12 mouse cellular contexts compared by ENCODE assay signal in genomic region chr5:110428290-110428689, GRCm38 (mm10). TPM values are rescaled to one million over a fixed set of nuclear protein-coding genes. Genes with fewer than 3 reads are reported as not detected.
DNase-seq lines count a peak whose midpoint lies in the region; ATAC-seq and TF ChIP-seq lines count a peak whose summit lies in the region.
"Had no signal": no experiment of that assay in that cellular context is flagged by ENCODE, and none has a peak within 500 bp of the region (broad histone marks: within the 10 kb centered on the region; RNA-seq: fewer than 3 reads in every experiment).

No protein-coding gene starts in this region.

- TF ChIP-seq CTCF in intestine, postnatal 0 days (IDR thresholded peaks at IDR 0.05; ENCODE audit: low read depth), result no peak
- TF ChIP-seq CTCF in CH12.LX (conservative IDR thresholded peaks at IDR 0.05 in 1 of 2, IDR thresholded peaks at IDR 0.05 in 1 of 2; ENCODE audit: low read depth in 2 of 2, low read length in 2 of 2), result no peak

- H3K4me3 ChIP-seq in embryonic facial prominence, embryonic 13.5 days, result no peak overlapping the region
- no peak overlapping the region for H3K4me3 ChIP-seq in embryonic facial prominence, embryonic 10.5 days
- no peak overlapping the region for H3K4me3 ChIP-seq in intestine, embryonic 16.5 days (ENCODE audit: low read length)
- H3K4me3 ChIP-seq in intestine, postnatal 0 days (ENCODE audit: low read depth, low read length), result no peak overlapping the region
- no peak overlapping the region for H3K4me3 ChIP-seq in CH12.LX (replicated peaks in 1 of 3; ENCODE audit: low read depth in 2 of 3, low read length in 2 of 3, poor library complexity in 1 of 3)
- H3K4me3 ChIP-seq in hindbrain, embryonic 14.5 days (replicated peaks; ENCODE audit: low read length), result no peak overlapping the region
- H3K4me3 ChIP-seq: forebrain, embryonic 15.5 days had no signal

- peaks cover 38% of the 10 kb centered on the region for H3K36me3 ChIP-seq in embryonic facial prominence, embryonic 13.5 days
- H3K36me3 ChIP-seq in embryonic facial prominence, embryonic 10.5 days (replicated peaks), result peaks cover 44% of the 10 kb centered on the region
- H3K36me3 ChIP-seq in intestine, embryonic 16.5 days (ENCODE audit: control insufficient read depth, insufficient read depth, low read length), result 0 out of 2 replicates have a peak, but pooled peaks cover 5% of the 10 kb centered on the region
- H3K36me3 ChIP-seq in intestine, postnatal 0 days (ENCODE audit: control insufficient read depth, insufficient read depth), result peaks cover 74% of the 10 kb centered on the region
- peaks cover 29 to 59% of the 10 kb centered on the region in 2 experiments for H3K36me3 ChIP-seq in CH12.LX (replicated peaks in 1 of 2; ENCODE audit: control insufficient read depth in 1 of 2, insufficient read depth in 1 of 2, low read length in 1 of 2)
- peaks cover 29% of the 10 kb centered on the region for H3K36me3 ChIP-seq in hindbrain, embryonic 14.5 days (replicated peaks; ENCODE audit: control insufficient read depth, insufficient read depth)

- no peak; the same call in none of the 2 replicates for TF ChIP-seq EP300 in CH12.LX (IDR thresholded peaks at IDR 0.05; ENCODE audit: low read length)

- H3K4me2 ChIP-seq in embryonic facial prominence, embryonic 13.5 days, result no peak overlapping the region
- no peak overlapping the region for H3K4me2 ChIP-seq in intestine, embryonic 16.5 days (ENCODE audit: low read depth, low read length)
- H3K4me2 ChIP-seq in intestine, postnatal 0 days (replicated peaks; ENCODE audit: low read depth), result no peak overlapping the region
- H3K4me2 ChIP-seq in CH12.LX (ENCODE audit: insufficient read depth, low read depth, poor library complexity, severe bottlenecking), result peak overlapping the region; percentile 7; the same call in 1 of the 2 replicates
- H3K4me2 ChIP-seq in hindbrain, embryonic 14.5 days (replicated peaks), result no peak overlapping the region
- H3K4me2 ChIP-seq: forebrain, embryonic 15.5 days had no signal

- in situ Hi-C loops in CH12.LX (cut with MboI; ENCODE audit: low pct_ligation_motif_present, low pct_unique_long_range_greater_than_20kb, low sequenced_read_pairs), result loop anchor here (5.0 kb wide), 1 partner anchor 46 kb away; no protein-coding TSS in a partner anchor

- H3K79me2 ChIP-seq in CH12.LX (replicated peaks; ENCODE audit: control insufficient read depth, extremely low read depth, insufficient read depth, poor library complexity, severe bottlenecking), result no peaks in the 10 kb centered on the region

- no peak overlapping the region for H3K27ac ChIP-seq in embryonic facial prominence, embryonic 13.5 days
- H3K27ac ChIP-seq in embryonic facial prominence, embryonic 10.5 days (replicated peaks), result no peak overlapping the region
- no peak overlapping the region for H3K27ac ChIP-seq in intestine, embryonic 16.5 days (ENCODE audit: low read length)
- no peak overlapping the region for H3K27ac ChIP-seq in intestine, postnatal 0 days (ENCODE audit: low read depth, low read length)
- H3K27ac ChIP-seq in CH12.LX (ENCODE audit: insufficient read depth, low read depth), result peak overlapping the region; percentile 83
- H3K27ac ChIP-seq in hindbrain, embryonic 14.5 days, result no peak overlapping the region
- H3K27ac ChIP-seq: forebrain, embryonic 15.5 days had no signal

- H3K9me3 ChIP-seq in embryonic facial prominence, embryonic 13.5 days, result no peaks in the 10 kb centered on the region
- no peaks in the 10 kb centered on the region for H3K9me3 ChIP-seq in embryonic facial prominence, embryonic 10.5 days
- no peaks in the 10 kb centered on the region for H3K9me3 ChIP-seq in intestine, embryonic 16.5 days (ENCODE audit: control insufficient read depth, low read length)
- H3K9me3 ChIP-seq in intestine, postnatal 0 days (ENCODE audit: control insufficient read depth), result no peaks in the 10 kb centered on the region
- no peaks in the 10 kb centered on the region for H3K9me3 ChIP-seq in CH12.LX (replicated peaks; ENCODE audit: low read length)
- no peaks in the 10 kb centered on the region for H3K9me3 ChIP-seq in hindbrain, embryonic 14.5 days (ENCODE audit: control insufficient read depth, low read length)
- H3K9me3 ChIP-seq: forebrain, embryonic 15.5 days; G1E had no signal

- DNase-seq in embryonic facial prominence, embryonic 10.5 days (ENCODE audit: low spot score), result no peak
- peak; percentile 19 for DNase-seq in urinary bladder, postnatal 14 days (ENCODE audit: low spot score)
- no peak for DNase-seq in urinary bladder, postnatal 25 days (ENCODE audit: low spot score)
- peak; percentile 58 for DNase-seq in CH12.LX (ENCODE audit: extremely low read depth)
- no peak for DNase-seq in hindbrain, embryonic 14.5 days (ENCODE audit: low spot score)

- H3K4me1 ChIP-seq in embryonic facial prominence, embryonic 13.5 days, result peaks cover 5% of the 10 kb centered on the region; the same call in 1 of the 2 replicates
- peaks cover 3% of the 10 kb centered on the region; the same call in 1 of the 2 replicates for H3K4me1 ChIP-seq in embryonic facial prominence, embryonic 10.5 days
- H3K4me1 ChIP-seq in intestine, embryonic 16.5 days (ENCODE audit: control insufficient read depth, insufficient read depth, low read length), result no peaks in the 10 kb centered on the region
- no peaks in the 10 kb centered on the region for H3K4me1 ChIP-seq in intestine, postnatal 0 days (replicated peaks; ENCODE audit: control insufficient read depth, insufficient read depth, low read length)
- H3K4me1 ChIP-seq in CH12.LX (ENCODE audit: control insufficient read depth in 1 of 2, insufficient read depth in 2 of 2), result peaks cover 38 to 70% of the 10 kb centered on the region in 2 experiments
- H3K4me1 ChIP-seq in hindbrain, embryonic 14.5 days (replicated peaks; ENCODE audit: control insufficient read depth, insufficient read depth, low read length), result no peaks in the 10 kb centered on the region

- no peaks in the 10 kb centered on the region for H3K27me3 ChIP-seq in embryonic facial prominence, embryonic 13.5 days
- H3K27me3 ChIP-seq in embryonic facial prominence, embryonic 10.5 days (replicated peaks; ENCODE audit: low read depth, poor library complexity, severe bottlenecking), result no peaks in the 10 kb centered on the region
- H3K27me3 ChIP-seq in intestine, embryonic 16.5 days (replicated peaks; ENCODE audit: control insufficient read depth, insufficient read depth, low read length), result no peaks in the 10 kb centered on the region
- no peaks in the 10 kb centered on the region for H3K27me3 ChIP-seq in intestine, postnatal 0 days (replicated peaks; ENCODE audit: control insufficient read depth, insufficient read depth, low read length)
- no peaks in the 10 kb centered on the region for H3K27me3 ChIP-seq in CH12.LX (replicated peaks)
- no peaks in the 10 kb centered on the region for H3K27me3 ChIP-seq in hindbrain, embryonic 14.5 days (ENCODE audit: control insufficient read depth, insufficient read depth, low read length)
- H3K27me3 ChIP-seq: forebrain, embryonic 15.5 days; Patski had no signal

- no peak for TF ChIP-seq RAD21 in CH12.LX (IDR thresholded peaks at IDR 0.05; ENCODE audit: low read depth, low read length)

- dilution Hi-C loops in CH12.LX (cut with MboI; ENCODE audit: extremely low pct_ligation_motif_present, extremely low pct_unique_long_range_greater_than_20kb, low sequenced_read_pairs), result no loop called here

- no peak for ATAC-seq in embryonic facial prominence, embryonic 13.5 days (ENCODE audit: insufficient number of reproducible peaks, insufficient read depth, low FRiP score, low TSS enrichment, low read depth)
- no peak for ATAC-seq in intestine, embryonic 16.5 days
- ATAC-seq in intestine, postnatal 0 days, result no peak
- no peak for ATAC-seq in hindbrain, embryonic 14.5 days (ENCODE audit: low FRiP score)

- no peak for TF ChIP-seq POLR2A in CH12.LX (IDR thresholded peaks at IDR 0.05; ENCODE audit: low read depth, low read length)

- peak overlapping the region; percentile 55 for H3K9ac ChIP-seq in embryonic facial prominence, embryonic 13.5 days
- 0 out of 2 replicates have a peak overlapping the region, but pooled peaks have one; percentile 19 for H3K9ac ChIP-seq in intestine, embryonic 16.5 days (ENCODE audit: low read depth, low read length)
- no peak overlapping the region for H3K9ac ChIP-seq in intestine, postnatal 0 days (ENCODE audit: low read depth, low read length)
- H3K9ac ChIP-seq in CH12.LX (ENCODE audit: insufficient read depth, low read depth), result no peak overlapping the region
- no peak overlapping the region for H3K9ac ChIP-seq in hindbrain, embryonic 14.5 days
- H3K9ac ChIP-seq: forebrain, embryonic 15.5 days; forebrain, postnatal 0 days had no signal

- WGBS in embryonic facial prominence, embryonic 13.5 days, result 73% methylated on average over 3 of the region's 3 CpGs
- 80% methylated on average over 3 of the region's 3 CpGs for WGBS in embryonic facial prominence, embryonic 10.5 days
- WGBS in intestine, embryonic 16.5 days, result 90% methylated on average over 3 of the region's 3 CpGs
- 73% methylated on average over 3 of the region's 3 CpGs for WGBS in intestine, postnatal 0 days
- 78% methylated on average over 3 of the region's 3 CpGs for WGBS in hindbrain, embryonic 14.5 days

TF ChIP-seq in CH12.LX, 34 proteins besides CTCF, POLR2A, EP300 and RAD21 (continues in another document):
- TF ChIP-seq USF2 (conservative IDR thresholded peaks at IDR 0.05; ENCODE audit: low read depth, low read length) (no peak), NELFE (IDR thresholded peaks at IDR 0.05; ENCODE audit: low read depth, low read length) (no peak), ZNF384 (IDR thresholded peaks at IDR 0.05; ENCODE audit: low read depth, low read length) (no peak), TCF12 (IDR thresholded peaks at IDR 0.05; ENCODE audit: low read depth, low read length) (peak; percentile 28; the same call in 1 of the 2 replicates), ZMIZ1 (IDR thresholded peaks at IDR 0.05; ENCODE audit: low read depth, low read length) (no peak), BHLHE40 (IDR thresholded peaks at IDR 0.05; ENCODE audit: low read depth, low read length) (peak; percentile 77), KAT2A (IDR thresholded peaks at IDR 0.05; ENCODE audit: insufficient replicate concordance, low read length) (no peak), ETS1 (conservative IDR thresholded peaks at IDR 0.05; ENCODE audit: low read depth, low read length) (peak; percentile 68), MYC (IDR thresholded peaks at IDR 0.05; ENCODE audit: low read depth, low read length) (no peak), IRF4 (IDR thresholded peaks at IDR 0.05; ENCODE audit: low read depth, low read length) (peak; percentile 90)

RNA-seq across cellular contexts. Expression of gene Fbrsl1, which starts 20.0 kb away (rescaled TPM):
- 14.8 and 15.5 TPM in 2 replicates for polyA plus RNA-seq in embryonic facial prominence, embryonic 13.5 days (2015; fragmentation: Nextera tagmentation; extraction: Ambion mirVana)
- 21.5 and 23.5 TPM in 2 replicates for polyA plus RNA-seq in embryonic facial prominence, embryonic 10.5 days (2016; fragmentation: Nextera tagmentation; extraction: Ambion mirVana)
- polyA plus RNA-seq in intestine, embryonic 16.5 days (2015; fragmentation: Nextera tagmentation; extraction: Ambion mirVana), result 4.3 TPM in 2 replicates
- 7.6 and 8.2 TPM in 2 replicates for polyA plus RNA-seq in intestine, postnatal 0 days (2015; fragmentation: Nextera tagmentation; extraction: Ambion mirVana)
- total RNA-seq in CH12.LX (2012; rRNA removed) (9.1 and 9.8 TPM in 2 replicates), CH12.LX (2014; rRNA removed) (3.0 and 4.1 TPM in 2 replicates)
- polyA plus RNA-seq in CH12.LX (2012; ENCODE audit: insufficient read length, low read depth), result 26.7 and 32.0 TPM in 2 replicates
- 23.8 and 24.8 TPM in 2 replicates for polyA plus RNA-seq in hindbrain, embryonic 14.5 days (2014; fragmentation: Nextera tagmentation; extraction: Ambion mirVana)

Comparison
In these comparisons a context has a peak if more than half of its experiments do, and no peak if none do; other contexts are left out.
1. H3K9ac ChIP-seq: peak in embryonic facial prominence, embryonic 13.5 days (single experiment) and intestine, embryonic 16.5 days (single experiment); none in intestine, postnatal 0 days (single experiment), CH12.LX (single experiment) and hindbrain, embryonic 14.5 days (single experiment).
2. DNase-seq: peak in urinary bladder, postnatal 14 days (single experiment) and CH12.LX (single experiment); none in embryonic facial prominence, embryonic 10.5 days (single experiment), urinary bladder, postnatal 25 days (single experiment) and hindbrain, embryonic 14.5 days (single experiment).